Mouse (Mus musculus): ENCODE data around the gene Prss41.
"Not testable (repeated sequence)": the region's sequence is repeated elsewhere in the genome, so short reads cannot be mapped to it uniquely, and the experiment has no call there.

Prss41 gene

DNA sequence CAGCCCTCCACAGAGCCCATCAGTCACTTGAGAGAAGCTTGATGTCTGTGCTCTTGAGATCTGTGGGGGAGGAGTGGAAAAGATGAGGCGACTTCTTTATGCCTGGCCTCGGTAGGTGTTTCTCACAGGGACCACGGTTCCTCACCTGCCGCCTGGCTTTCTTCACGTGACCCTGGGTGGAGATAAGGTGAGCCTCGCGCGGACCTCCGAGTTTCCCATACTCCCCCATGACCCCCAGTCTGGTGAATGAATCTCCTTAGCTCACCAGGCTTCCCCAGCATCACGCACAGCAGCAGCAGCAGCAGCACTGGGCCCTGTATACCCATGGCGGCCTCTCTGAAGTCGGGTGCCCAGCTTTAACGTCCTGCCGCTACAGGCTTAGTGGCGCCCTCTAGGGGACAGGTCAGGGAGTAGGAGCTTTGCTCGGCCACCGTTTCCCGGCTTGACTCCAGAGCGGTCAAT, at the start of gene Prss41, which contains the start of gene Prss32:
Gene Prss41, minus strand, starts transcription at position 361 of the 462 bp plus-strand sequence.
Gene Prss32, plus strand, starts transcription at position 44 of the 462 bp plus-strand sequence.
- peak; percentile 67 for DNase-seq

DNA sequence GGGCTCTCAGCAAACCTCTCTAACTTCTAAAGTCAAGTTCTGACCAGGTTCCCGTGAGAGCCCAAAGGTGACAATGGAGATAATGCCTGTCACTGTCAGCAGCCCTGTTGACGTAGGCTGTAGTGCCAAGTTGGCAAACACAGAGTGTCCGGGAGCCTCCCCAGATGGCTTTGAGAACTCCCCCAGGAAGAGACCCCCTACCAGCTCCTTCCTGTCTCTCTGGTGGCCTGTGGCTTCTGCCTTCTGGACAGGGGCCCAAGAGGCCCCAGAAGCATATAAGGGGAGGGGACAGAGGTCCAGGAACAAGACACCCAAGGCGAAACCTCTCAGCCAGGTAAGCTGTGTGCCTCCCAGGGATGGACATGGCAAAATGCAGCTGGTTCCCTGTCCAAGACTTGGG, 36.6 kb upstream of the Prss41 start, which contains the start of the genes Dcpp1 and Dcpp2:
Gene Dcpp1, plus strand, starts transcription at position 301 of the 400 bp plus-strand sequence.
Gene Dcpp2, plus strand, starts transcription at position 305 of the 400 bp plus-strand sequence.
- not testable (repeated sequence) for DNase-seq

DNA sequence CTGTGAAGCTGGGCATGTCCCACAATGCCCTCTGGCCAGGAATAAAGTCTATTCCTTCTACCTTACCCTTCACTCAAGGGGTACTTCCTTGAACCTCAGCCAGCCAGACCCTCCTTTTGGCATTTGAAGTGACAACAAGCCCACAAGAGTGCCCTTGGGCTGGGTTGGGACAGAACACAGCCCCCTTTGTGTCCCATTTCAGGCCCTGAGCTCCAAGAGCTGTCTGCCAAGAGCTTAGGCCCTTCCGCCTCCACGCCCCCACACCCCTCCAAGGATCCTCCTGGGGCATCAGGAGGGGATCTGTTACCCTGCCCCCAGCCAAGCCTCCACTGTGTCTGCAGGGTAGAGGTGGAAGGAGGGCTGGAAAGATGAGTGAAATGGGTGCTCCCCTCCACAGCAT, 33.2 kb upstream of the Prss41 start:
- DNase-seq = no peak

DNA sequence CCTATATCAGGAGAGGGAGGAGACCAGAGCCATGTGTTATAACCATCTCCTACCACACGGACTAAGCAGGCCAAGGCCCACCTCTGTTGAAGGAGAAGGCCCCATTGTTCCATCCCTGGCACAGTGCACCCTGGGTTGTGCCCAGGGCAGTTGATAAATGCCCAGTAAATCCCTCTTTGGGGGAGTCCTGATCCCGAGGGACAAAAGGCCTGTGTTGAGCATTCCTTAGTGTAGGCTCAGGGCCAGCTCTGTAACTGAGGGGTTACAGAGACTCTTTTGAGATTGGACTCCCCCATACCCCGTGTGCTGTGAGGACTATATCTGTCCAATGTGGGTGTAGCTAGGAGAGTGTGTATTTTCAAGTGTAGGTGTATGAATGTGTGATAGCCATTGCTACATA, 32.8 kb upstream of the Prss41 start:
- peak; percentile 22 for DNase-seq

DNA sequence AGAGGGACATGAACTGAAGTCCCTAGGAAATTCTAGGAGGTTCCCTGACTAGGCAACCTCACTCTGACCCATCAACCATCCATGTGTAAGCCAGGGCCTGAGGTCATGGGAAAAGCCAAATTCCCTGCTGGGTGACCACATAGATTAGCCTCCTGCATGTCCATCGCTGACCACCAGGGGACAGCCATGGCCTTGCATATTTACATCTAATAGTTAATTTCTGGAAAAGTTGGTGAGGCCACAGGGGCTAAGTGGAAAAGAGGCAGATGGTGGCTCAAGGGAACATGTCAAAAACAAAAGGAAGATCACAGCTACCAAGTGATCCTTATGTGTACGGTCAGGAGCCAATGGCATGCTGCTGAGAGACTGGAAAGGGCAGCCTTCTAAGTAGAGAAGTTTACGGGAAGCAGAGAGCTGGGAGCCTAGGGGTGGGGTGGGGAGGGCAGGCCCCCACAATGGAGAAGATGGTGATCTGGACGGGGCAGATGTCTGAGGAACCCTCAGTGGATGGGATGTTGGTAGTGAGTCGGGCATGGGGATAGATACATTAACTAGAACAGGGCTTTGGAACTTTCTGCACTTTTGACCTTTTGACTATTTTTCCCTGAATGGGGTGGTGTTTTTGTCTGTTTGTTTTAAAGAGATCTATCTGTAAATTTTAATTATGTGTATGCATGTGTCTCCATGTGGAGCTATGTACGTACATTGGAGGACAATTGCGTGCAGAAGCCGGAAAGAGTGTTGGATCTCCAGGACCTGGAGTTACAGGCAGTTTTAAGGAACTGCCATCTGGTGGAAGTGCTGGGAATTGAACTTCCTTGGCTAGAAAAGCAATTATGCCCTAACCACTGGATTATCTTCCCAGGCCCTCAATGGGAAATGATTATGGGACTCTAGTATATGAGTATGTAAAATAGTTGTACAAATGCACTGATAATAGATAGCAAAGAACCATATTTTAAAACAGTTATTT, 30.2 kb upstream of the Prss41 start:
- peak; percentile 34 for DNase-seq

DNA sequence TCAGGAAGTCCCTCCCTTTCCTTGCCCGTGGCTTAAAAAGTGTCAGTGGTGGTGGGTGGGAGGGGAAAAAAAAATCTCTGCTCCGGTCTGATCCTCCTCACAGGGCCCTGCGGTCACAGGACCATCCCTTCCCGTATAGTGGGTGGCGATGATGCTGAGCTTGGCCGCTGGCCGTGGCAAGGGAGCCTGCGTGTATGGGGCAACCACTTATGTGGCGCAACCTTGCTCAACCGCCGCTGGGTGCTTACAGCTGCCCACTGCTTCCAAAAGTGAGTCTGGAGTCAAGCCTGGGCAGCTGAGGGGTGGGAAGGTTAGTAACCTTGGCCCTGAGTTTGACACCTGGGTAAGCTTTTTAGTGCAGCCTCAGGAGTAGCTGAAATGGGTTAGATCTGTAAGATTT, 24.5 kb upstream of the Prss41 start:
- DNase-seq = no peak

DNA sequence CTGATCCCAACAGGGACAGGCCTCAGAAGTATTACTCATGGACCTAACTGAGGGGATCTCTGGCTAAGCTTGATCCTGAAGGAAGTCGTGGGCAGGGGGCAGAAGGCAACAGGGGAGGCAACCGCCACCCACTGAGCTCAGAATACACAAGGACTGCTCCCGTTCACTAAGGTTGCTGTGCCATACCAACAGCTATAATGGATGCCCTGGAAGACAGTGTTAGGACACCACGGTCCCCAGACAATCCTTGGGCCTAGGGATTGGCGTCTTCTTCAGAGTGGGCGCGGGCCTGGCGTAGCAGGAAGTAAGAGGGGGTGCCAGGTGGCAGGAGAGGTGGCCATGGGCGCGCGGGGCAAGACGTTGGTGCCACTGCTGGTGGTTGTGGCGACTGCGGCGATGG, 23.8 kb upstream of the Prss41 start, which contains the start of gene Prss21:
Gene Prss21, plus strand, starts transcription at position 301 of the 400 bp plus-strand sequence.
- no peak for DNase-seq

DNA sequence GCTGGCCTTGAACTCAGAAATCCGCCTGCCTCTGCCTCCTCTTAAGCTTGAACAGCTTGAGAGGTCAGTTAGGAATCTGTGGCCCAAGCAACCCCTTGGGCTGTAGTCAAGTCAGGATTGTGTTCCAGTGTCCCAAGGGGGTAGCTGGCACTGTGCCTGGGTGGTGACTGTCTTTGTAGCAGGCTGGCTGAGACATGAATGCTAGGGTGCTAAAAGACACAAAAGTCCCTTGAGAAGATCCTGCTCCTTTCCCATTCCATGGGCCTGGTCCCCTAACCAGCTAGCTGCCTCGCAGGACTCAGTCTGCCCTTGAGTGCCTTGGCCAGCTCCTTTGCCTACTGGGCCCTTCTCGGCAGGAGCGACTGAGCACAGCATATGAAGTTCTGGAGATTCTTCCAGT, 19.0 kb upstream of the Prss41 start:
- DNase-seq = no peak

DNA sequence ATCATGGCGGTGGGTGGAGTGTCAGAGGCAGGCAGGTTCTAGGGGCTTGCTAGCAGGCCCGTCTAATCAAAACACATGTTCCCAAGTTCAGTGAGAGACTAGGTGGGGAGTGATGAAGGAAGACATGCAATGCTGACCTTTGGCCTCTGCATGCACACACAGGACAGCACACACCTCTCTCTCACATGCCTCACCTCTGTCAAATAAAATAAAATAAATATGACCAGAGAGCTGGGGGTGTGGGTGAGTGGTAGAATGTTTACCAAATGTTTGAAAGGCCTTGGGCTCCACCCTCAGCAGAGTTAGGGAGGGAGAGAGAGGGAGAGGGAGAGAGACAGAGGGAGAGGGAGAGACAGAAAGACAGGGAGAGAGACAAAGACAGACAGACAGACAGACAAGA, 13.9 kb upstream of the Prss41 start:
- DNase-seq = no peak

DNA sequence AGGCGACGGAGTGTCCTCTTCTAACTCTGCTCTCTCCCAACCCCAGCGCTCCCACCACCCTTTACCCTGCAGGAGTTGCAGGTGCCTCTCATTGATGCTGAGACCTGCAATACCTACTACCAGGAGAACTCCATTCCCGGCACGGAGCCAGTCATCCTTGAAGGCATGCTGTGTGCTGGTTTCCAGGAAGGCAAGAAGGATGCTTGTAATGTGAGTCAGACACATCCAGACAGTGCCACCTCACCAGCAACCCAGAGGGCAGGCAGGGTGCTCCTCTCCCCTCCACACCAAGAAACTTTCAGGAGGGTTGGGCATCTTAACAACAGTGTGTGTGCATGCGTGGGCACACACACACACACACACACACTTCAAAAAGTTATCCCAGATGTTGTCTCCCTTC, 13.2 kb upstream of the Prss41 start:
- no peak for DNase-seq

DNA sequence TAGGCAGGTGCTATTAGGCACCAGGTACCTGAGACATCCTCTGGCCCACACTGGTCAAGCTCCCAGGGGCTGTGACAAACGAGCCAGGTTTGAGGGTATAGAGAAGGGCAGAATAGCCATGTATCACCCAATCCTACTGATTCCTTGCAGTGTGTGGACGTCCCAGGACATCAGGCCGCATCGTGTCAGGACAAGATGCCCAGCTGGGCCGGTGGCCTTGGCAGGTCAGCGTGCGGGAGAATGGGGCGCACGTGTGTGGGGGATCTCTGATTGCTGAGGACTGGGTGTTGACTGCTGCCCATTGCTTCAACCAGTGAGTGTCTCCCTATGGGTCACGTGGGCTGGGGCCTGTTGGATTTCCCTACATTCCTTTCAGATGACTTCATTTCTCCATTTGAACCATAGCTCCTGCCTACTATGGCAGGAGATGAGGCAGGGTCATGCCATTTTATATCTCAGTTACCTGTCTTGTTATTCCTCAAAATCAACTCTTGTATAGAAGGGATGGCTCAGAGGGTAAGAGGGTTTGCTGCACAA, 10.3 kb upstream of the Prss41 start:
- no peak for DNase-seq

DNA sequence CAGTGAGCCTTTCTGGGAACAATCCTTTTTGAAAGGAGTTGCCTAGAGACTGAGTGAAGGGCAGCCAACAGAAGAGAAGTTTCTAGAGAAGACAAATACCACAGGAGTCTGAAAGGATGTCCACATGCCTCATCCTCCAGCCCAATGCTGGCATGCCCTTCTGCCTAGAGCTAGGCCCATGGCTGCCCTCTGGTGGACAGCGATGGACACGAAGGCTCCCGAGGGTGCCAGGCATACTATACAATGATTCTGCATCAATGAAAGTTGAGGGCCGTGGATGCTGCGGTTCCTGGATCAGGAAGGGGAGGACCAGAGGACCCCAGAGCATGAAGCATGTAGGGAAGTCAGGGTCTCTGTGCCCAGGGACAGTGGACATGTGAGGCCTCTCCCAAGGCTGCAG, 9.3 kb upstream of the Prss41 start:
- DNase-seq = peak; percentile 16

DNA sequence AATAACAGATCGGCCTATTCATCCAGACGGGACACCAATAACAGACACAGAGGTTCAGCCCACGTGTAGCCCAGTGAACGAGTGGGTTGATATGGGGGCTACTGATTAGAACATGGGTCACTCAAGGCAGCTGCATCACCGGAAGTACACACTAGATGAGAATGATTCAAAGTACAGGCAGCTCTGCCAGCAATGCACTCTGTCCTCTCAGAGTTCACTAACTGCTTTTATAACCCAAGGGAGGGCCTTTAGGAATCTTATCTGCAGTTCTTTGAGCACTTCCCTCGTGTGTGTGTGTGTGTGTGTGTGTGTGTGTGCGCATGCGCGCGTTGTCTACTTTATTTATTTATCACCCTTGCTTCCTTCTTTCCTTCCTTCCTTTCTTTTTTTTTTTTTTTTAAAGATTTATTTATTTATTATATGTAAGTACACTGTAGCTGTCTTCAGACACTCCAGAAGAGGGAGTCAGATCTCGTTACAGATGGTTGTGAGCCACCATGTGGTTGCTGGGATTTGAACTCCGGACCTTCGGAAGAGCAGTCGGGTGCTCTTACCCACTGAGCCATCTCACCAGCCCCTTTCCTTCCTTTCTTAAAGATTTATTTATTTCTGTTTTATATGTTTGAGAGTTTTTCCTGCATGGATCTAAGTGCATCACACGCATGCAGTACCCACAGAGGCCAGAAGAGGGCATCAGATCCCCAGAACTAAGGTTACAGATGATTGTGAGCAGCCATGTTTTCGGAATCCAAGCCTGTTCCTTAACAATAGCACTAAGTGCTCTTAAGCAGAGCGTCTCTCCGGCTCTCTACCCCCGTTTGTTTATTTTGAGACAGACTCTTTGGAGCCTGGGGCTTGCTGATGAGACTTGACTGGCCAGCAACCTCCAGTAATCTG, 7.1 kb upstream of the Prss41 start:
- peak; percentile 43 for DNase-seq

DNA sequence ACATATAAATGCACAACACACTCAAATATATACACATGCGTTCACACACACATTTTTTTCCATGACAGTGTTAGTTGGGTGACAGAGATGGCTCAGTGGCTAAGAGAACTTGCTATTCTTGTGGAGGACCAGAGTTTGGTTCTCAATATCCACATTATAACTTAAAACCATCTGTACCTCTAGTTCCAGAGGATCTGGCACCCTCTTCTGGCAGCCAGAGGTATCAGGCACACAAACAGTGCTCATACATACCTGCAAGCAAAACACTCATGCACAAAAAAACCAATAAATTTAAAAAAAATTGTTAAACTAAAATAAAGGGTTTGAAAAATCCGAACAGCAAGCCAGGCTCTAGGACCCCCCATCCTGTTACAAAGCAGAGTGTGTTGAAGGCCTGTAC, 6.1 kb upstream of the Prss41 start:
- no peak for DNase-seq

DNA sequence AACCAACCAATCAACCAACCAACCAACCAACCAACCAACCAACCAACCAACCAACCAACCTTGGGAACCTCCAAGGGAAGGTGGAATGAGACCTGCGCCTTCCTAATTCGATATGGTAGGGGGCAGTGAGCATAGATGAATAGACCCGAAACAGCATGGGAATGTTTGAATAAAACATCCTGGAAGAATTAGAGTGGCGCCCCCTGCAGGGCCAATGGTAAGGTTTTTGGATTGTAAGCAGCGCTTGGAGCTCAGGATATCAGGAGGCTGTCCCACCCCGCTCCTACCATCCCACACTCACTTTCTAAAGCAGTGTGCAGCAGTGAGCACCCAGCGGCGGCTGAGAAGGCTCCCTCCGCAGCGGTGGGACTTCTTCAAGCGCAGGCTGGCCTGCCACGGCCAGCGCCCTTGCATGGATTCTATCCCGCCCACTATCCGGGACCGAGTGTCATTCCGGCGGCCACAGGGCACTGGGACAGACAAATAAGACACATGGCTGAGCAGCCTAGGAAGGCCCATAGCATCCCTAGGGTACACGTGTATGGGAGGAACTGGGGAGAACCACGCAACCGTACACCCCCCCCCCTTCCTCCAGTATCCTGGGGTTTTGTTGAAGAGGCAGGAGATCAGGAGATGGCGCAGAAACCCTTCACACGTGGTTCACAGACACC, 696 bp downstream of the Prss41 start:
- DNase-seq = peak; percentile 23

DNA sequence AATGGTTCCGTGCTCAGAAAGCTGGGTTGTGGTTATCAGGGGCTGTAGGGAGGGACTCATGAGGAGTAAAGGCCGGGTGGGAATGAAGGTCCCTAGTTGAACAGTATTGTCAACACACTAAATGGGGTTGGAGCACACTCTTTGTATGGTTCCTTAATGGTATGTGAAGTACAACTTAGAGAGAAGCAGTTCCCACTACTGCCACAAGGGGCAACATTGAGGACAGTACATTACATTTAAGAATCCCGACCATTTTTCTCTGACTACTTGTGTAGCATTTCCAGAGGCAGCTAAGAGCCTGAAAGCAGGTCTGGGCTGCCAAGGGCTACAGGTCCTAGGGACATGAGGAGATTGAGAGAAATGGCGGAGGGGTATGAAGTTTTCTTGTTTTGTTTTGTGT, 2.8 kb downstream of the Prss41 start:
- no peak for DNase-seq

DNA sequence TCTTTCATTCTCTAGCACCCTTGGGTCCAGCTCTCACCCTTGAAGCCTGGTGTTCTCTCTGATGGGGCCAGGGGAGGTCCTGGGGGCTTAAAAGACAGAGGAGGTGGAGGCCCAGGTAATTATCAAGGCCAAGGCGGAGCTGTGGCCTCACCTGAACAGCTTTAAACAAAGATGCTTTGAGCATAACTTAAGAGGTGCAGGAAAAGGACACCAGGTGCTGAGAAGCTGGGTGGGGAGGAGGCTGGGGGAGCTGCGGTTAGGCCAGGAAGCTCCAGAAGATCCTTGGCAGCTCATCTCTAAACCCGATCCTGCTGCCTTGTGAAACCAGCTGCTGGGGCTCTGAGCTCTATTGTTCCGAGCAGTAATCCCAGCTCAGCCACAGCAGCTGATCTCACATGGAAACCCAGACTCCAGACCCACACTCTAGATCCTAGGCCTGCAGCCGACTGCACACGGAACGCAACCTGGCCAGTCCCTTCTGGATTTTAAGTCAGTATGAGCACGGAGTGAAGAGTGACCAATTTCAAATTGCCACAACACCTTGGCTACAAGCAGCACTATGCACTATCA, 7.9 kb downstream of the Prss41 start, which contains the start of gene Prss33:
Gene Prss33, minus strand, starts transcription at position 51 of the 570 bp plus-strand sequence.
- no peak for DNase-seq

DNA sequence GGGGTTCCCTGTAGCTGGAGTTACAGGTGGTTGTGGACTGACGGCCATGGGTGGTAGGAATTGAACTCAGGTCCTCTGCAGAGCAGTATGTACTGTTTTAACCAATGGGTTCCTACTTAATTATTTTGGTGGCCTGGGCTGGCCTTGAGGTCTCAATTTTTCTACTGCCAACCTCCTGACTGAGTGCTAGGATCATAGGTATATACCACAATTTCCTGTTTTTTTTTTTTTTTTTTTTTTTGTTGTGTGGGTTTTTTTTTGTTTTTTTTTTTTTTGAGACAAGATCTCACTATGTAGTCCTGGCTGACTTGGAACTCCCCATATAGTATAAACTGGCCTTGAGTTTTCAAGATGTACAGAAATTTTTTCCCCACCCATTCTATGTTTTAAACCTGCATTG, 12.8 kb downstream of the Prss41 start:
- no peak for DNase-seq

DNA sequence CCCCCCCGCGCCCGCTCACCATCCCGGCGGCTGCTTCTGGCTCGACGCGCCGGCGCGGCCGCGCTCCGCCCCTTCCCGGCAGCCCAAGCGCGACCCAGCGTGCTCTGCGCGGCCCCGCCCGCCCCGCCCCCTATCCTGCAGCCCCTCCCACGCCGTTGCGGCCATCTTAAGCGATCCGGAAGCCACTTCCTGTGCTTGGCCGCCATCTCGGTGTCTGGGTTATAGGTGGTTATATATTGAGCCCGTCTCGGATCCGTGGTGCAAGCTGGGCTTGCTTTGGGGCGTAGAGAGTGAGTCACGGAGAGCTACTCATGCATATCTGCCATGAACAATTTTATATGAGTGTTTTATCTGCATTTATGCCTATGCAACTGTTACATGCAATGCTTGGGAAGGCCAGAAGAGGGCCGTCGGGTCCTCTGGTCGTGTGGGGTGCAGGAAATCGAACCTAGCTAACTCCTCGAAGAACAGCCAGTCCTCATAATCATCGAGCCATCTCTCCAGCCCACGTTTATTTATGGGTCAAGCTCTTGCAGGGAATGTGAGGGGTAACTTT, 14.8 kb downstream of the Prss41 start, which contains the start of gene Elob:
Gene Elob, minus strand, starts transcription at position 73 of the 556 bp plus-strand sequence.
- DNase-seq = peak; percentile 87

DNA sequence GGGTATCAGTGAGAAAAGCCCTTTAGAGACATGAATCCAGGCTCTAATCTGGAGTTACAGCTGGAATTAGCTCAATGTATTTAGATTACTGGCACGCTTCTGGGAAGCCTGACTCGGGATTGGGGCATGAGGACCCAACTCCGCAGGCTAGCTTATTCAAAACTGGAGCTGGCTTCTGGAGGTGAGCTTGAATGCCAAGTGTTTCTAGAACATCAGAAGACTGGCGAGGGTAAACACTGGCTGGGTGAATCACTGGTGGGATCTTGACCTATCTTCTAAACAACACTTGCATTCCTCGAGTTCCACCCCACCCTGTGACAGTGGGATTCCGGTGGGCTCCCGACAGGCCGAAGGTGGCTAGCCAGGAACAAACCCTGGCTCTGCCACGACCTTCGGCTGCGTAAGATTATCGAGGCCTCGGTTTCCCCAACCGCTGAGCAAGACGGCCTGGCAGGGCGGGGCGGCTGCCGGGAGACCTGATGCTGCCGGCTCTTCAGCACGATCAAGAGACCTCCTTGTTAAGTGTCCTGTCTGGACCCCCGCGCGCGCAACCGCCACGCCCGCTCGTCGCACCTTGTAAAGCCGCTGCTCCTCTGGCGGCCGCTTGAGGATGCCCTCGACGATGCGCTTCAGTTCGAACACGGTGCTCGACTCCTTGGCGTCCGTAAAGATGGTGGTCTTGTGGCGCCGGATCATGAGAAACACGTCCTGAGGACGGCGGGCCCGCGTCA, 15.5 kb downstream of the Prss41 start:
- DNase-seq = peak; percentile 80

DNA sequence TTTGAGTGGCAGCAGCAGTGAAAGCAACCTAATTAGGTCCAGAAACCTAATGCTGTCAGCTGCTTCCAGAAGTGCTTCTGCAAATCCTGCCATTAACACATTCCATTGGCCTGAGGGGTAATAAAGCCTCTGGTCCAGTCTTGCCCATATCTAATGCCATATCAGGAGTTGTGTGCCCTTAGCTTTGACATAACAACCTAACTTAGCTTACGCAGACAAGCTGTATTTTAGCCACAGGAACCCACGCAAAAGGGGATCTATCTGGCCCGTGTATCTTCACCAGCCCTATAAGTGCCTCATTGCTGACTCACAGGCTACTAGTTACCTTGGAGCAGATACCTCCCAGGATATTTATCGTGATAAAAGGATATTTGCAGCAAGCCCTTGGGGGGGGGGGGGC, 18.4 kb downstream of the Prss41 start:
- DNase-seq = no peak
